Mouse (Mus musculus): ENCODE data around the gene Atox1.
"Not testable (repeated sequence)": the region's sequence is repeated elsewhere in the genome, so short reads cannot be mapped to it uniquely, and the experiment has no call there.

The Atox1 gene

DNA sequence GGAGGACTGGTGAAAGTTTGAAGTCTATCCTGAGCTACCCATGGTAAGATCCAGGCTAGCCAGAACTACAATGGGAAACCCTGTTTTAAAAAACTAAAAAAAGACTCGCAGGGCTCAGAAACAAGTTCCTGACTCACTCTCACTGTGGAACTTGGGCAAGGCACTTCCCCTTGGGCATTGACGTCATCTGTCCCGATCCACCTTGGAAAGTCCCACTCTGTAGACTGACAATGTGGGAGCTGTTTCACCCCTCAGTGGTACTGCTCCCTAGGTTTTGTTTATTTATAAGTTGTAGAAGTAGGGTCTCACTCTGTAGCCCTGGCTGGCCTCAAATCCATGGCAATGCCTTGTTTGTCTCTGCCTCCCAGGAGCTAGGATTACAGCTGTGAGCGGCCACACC lies 7.4 kb downstream of the Atox1 start:
- DNase-seq (ENCODE audit: low read depth, low spot score), result no peak

GRCm38 (mm10) chr11:55450311-55450710 lies 10.7 kb downstream of the Atox1 start:
- DNase-seq (ENCODE audit: low read depth, low spot score), result no peak

DNA sequence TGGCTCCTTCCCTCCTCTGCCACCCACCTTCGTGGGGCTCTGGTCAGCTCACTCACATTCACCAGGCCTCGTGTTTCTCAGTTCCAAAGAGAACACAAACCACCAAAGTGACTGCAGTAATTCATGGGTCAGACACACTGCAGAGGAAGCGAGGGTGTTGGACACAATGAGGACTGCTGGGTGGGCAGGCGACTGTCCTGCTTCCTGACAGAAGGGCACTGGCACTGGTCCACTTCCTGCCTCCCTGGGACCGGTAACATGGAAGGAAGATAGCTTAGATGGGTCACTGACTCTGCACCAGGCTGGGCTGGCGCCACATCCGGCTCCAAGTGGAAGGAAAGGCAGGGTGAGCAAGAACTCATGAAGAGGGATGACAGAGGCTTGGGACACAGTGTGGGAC lies 11.5 kb downstream of the Atox1 start:
- no peak for DNase-seq (ENCODE audit: low read depth, low spot score)

DNA sequence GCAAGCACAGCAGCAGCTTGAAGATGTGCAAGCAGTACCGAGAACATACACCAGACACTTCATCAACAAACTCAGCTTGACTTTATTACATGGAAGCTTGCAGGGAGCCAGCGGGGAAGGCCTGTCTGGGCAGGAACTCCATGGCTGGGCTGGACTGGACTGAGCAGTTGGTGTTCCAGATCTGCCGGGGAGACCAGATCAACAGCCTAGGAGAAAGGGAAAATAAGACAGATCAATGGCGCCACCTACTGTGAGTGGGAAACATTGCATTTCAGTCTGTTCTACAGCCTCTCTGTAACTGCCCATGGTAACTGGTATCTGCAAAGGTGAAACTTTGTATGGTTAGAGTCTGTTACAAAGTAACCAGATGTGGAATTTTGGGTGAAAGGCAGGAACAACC lies 14.5 kb downstream of the Atox1 start:
- no peak for DNase-seq (ENCODE audit: low read depth, low spot score)

DNA sequence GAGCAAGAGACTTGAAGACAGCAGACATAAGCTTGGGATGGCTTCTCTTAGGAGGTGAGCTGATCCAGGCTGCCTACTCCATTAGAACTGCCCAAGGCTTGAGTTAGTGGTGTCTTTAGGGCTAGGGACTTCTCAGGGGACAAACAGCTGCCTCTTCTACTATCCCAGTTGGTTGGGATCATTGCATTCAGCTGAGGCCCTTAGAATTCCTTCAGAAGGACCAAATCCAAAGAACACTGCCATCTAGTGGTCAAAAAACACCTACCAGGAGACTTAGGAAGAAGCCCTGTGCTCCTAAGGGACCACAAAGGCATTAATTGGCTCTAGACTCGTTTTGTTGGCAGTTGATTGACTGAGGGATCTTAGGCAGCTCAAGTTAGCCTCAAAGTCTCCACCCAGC lies 16.3 kb downstream of the Atox1 start:
- DNase-seq (ENCODE audit: low read depth, low spot score), result no peak

DNA sequence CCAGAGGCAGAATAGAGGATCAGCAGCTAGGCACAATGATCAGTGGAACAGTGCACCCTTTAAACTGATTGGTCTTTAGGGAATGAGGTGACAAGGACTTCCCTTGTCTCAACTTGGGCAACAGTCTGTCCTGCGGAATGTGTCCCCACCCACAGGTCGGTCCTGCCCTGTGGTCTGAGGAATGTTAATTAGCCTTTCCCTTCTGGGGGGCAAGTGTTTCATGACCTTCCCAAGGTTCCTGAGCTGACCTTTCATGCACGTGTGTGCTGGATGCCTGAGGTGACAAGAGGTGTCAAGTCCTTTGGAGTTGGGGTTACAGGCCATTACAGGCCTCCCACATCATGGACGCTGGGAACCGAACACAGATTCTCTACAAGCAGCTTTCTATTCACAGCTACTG lies 21.3 kb downstream of the Atox1 start:
- no peak for DNase-seq (ENCODE audit: low read depth, low spot score)

DNA sequence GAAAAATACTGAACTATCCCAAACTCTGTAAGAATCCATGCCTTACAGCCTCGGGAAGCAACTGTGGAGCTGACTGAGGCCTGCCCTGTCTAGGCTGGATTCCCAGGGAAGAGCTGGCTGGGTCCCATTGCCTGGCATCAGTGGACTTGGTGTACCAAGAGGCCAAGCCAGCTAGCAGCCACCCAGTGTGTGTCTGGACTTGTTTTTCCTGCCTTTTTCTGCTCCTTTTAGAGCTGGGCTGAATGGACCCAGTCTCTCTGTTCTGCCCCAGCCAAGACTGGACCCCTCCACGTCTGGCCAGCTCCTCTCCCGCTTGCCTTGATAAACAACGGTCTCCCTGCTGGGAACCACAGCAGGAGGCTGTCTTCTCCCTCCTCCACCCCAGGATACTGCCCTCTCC lies 23.0 kb downstream of the Atox1 start:
- no peak for DNase-seq (ENCODE audit: low read depth, low spot score)

- no peak for DNase-seq (ENCODE audit: low read depth, low spot score)
These were observed 24.9 kb downstream of the Atox1 start for GRCm38 (mm10) chr11:55436089-55436488.

DNA sequence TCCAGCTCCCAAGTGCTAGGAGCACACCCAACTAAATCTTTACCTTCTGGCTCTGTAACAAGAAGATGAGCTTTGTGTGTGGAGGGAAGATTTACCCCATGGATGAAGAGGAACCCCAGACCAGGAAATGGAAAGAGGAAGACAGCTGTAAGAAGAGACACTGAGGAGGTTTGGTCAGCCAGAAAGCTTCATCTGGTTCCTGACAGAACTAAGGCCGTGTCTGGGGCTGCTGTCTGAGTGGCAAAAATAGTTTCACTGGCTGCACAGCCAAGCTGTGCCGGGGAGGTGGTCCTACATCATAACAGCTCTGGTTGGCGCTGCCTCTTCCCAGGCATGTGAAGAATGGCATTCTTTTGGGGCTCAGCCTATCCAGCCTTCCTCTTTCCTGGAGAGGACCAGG lies 28.1 kb downstream of the Atox1 start:
- no peak for DNase-seq (ENCODE audit: low read depth, low spot score)

DNA sequence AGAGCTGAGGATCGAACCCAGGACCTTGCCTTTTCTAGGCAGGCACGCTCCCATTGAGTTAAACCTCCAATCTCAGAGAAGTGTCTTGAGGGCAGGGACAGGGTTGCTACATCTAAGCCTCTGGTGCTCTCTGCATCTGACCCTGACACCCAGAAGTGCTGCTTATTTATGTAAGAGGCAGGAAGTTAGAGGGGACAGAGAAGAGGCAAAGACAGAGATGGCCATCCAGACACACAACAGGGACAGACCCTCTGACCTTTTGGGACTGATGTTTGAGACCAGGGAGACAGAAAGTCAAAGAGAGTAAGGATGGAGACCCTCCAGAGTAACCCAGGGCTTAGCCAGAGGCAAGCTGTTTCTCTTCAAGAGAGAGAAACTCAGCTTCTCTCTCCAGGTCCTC lies 31.1 kb downstream of the Atox1 start:
- no peak for DNase-seq (ENCODE audit: low read depth, low spot score)

DNA sequence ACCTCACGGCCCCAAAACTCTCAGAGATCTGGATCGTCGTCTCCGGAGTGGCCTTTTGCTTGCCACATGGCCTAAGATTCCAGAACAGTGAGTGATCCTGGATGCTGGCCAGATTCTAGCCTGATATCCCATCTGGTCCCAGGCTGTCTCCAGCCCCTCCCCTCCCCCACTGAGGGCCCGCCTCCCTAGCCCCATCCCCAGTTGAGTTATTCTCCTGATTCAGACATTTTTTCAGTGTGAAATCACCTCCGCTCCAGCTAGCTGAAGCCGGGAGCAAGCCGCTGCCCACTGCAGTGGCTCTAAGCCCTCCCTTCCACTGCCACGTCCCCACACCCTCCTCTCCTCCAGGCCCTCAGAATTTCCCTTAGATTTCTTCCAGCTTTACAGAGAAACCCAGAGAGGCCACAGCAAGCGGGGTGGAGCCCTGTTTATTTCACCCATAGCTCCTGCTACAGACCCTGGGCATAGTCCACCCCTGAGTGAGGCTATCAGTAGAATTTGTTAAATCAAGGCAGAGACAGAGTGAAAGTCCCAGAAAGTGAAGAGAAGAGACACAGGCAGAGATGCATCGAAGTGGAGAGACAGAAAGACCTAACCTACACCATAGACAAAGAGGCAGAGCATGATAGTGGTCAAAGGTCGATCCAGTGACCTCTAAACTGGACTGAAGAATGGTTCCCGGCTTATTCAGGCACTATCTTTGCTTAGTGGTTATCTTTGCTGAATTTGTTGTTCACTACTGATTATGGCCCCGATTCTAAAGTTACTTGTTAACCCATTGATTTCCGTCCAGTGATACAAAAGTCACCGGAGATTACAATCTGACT lies 32.6 kb downstream of the Atox1 start:
- DNase-seq (ENCODE audit: low read depth, low spot score), result no peak

- DNase-seq (ENCODE audit: low read depth, low spot score), result no peak
These were observed 36.2 kb downstream of the Atox1 start for GRCm38 (mm10) chr11:55424746-55425360.

DNA sequence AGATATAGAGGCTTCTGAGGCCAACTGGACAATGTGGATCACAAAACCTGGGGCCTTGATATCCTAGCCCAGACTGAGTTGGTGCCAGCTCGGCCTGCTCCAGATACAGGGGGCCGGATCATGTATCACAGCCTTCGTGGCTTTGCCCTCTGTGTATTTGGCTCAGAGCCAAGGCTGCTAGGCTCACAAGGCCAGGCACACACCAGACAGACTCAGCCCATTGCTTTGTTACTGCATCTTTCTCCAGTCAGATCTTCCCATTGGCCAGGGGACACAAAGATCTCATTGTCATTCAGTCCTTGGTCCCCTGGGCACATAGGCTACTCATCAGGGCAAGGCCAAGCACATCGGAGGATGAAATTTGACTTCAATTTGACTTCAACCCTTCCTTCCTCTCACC lies 37.3 kb downstream of the Atox1 start:
- no peak for DNase-seq (ENCODE audit: low read depth, low spot score)

DNA sequence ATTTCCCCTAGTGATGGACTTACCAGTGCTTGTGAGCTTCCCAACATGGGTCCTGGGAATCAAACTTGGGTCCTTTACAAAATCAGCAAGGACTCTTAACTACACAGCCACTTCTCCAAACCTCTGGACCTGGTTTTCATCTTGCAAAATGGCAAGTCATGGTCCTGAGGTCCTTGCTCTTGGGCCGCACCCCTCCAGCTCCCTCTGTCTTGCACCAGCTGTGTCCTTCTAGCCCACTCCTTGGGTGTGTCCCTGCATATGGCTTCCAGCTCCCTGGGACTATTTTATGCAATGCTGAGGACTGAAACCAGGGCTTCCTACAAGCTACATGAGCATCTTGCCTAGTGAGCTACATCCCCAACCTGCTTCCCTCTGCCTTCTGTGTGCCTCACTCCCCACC lies 38.1 kb downstream of the Atox1 start, which contains the start of gene Sparc:
Gene Sparc, minus strand, starts transcription at position 206 of the 400 bp plus-strand sequence.
- no peak for DNase-seq (ENCODE audit: low read depth, low spot score)

- DNase-seq (ENCODE audit: low read depth, low spot score), result no peak
These were observed 41.2 kb downstream of the Atox1 start for GRCm38 (mm10) chr11:55419678-55420307.

- no peak for DNase-seq (ENCODE audit: low read depth, low spot score)
These were observed 41.8 kb downstream of the Atox1 start for GRCm38 (mm10) chr11:55419296-55419677.

DNA sequence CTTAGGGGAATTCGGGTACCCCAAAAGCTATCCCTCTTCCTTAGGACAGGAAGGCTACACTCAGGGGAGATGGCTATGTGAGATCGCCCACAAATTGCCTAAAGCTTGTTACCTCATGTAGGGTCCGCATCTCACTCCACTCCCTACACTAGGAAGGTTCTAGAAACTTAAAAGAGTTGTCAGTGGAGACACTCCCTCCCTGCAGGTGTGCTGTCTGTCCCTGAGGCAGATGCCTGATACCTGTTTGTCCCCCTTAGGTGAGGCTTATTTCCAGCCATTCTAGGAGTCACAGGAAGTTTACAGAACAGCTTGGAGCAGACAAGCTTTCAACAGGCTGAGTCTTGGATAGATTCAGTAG lies 42.4 kb downstream of the Atox1 start:
- DNase-seq (ENCODE audit: low read depth, low spot score), result no peak

GRCm38 (mm10) chr11:55417898-55418703 lies 42.9 kb downstream of the Atox1 start:
- no peak for DNase-seq (ENCODE audit: low read depth, low spot score)

DNA sequence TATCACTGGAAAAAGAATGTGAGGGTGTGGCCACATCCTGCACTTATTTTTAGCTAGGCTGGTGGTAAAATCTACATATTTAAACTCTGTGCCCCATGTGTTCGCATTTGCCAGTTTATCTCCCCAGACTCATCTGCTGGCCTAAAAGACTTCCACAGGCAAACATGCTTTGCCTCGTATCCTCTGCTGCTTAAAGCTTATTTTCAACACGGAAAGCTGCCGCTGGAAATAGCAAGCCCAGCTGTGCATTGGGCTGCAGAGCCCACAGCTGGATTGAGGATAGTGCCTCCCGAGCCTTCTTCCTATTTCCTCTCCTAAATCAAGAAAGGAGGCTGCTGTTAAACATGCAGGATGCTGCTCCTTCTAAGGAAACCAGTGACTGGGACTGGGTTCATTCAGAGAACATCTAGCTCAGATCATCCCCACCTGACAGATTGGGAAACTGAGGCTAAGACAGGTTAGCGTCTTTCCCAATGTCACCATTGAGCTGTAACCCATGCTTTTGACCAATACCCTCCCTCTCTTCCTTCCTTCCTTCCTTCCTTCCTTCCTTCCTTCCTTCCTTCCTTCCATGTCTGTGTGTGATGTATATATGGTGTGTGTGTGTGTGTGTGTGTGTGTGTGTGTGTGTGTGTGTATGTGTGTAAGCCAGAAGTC lies 44.3 kb downstream of the Atox1 start:
- no peak for DNase-seq (ENCODE audit: low read depth, low spot score)

DNA sequence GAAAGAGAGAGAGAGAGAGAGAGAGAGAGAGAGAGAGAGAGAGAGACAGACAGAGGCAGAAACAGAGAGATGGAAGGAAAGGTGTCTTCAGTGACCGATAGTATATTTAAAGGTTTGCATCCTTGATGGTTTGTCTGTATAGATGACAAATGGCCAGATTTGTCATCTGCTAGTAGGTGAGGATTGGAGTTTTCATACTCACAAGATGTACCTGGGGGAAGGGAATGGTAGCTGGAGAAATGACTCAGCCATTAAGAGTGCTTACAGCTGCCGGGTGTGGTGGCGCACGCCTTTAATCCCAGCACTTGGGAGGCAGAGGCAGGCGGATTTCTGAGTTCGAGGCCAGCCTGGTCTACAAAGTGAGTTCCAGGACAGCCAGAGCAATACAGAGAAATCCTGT lies 45.3 kb downstream of the Atox1 start:
- DNase-seq (ENCODE audit: low read depth, low spot score), result not testable (repeated sequence)

DNA sequence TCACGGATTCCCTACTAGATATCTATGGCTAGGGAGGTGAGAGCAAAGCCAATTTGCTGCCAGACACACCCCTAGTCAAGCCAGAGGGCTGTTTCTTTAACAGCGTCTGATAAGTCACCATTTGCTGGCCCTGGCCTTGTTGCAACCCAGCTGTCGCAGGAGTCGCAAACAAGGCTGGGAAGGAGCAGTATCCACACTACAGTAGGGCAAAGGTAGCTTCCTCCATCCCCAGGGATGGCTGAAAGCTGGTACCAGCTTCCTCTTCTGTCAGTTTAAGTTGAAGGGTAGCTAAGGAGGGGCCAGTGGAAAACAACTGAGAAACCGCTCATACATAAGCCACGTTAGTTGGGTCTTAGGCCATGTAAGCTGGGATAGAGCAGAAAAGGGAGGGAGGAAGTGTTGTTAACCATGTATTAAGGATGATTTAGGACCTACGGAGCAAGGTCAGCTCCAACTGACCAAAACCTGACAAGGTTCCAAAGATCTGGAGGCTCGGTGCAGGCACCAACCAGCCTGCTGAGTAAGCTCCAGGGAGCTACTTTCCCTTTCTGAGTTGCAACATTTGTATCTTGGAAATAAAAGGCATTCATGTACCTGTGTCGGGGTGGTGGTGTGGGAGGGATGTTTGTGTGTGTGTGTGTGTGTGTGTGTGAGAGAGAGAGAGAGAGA lies 45.9 kb downstream of the Atox1 start:
- no peak for DNase-seq (ENCODE audit: low read depth, low spot score)
